Mouse (Mus musculus) CD8-positive naive resting alpha-beta T cell, adult 57 days (primary cell): ENCODE data around the gene Gsta3. TPM values are rescaled to one million over a fixed set of nuclear protein-coding genes. Genes with fewer than 3 reads are reported as not detected.

Source experiments
- total RNA-seq: library from RNA; stranded (reverse); gene quantifications from one replicate; pipeline ENCODE4 v1.2.4, GENCODE M21; 2023

The Gsta3 gene
- total RNA-seq, result not detected

DNA sequence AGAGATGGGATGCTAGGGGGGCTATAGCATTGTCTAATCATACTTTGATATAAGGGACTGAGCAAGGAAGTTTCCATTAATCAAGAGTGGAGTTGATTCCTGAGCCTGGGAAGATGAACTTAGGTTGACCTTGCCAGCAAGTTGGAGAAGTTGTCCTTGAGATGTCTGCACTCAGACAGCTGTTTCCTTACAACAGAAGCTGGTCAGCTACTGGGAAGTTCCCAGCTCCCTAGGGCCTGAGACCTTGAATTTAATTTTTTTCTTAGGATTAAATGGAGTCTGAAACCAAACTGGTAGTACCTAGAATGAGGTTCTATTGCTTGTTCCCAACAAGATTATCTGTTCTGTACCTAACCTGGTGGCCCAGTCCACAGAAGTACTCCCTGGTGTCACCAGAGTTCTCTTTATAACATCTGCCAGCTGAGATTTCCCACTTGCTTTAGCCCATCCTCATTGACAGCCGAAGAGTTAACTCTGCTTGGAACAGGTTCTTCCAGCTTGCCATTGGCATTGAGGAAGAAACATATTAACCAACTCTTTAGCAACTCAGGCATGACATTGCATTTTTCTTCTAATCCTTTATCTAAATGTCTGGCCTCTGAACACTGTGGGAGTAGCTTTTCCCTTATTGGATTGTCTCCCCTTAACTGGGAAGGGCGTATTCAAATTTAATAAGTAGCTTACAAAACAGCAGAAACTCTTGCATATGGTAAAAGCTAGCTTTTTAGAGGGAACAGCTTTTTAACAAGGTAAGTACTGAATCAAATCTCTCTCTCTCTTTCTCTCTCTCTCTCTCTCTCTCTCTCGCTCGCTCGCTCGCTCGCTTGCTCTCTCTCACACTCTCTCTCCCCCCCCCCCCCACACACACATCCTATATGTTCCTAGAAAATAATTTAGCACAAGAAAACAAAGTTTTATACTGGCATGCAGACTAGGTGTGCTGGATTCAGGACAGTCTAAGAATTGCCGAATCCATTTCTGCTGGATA is at the start of gene Gsta3:
Gene Gsta3, plus strand, starts transcription at position 679 of the 988 bp plus-strand sequence.

DNA sequence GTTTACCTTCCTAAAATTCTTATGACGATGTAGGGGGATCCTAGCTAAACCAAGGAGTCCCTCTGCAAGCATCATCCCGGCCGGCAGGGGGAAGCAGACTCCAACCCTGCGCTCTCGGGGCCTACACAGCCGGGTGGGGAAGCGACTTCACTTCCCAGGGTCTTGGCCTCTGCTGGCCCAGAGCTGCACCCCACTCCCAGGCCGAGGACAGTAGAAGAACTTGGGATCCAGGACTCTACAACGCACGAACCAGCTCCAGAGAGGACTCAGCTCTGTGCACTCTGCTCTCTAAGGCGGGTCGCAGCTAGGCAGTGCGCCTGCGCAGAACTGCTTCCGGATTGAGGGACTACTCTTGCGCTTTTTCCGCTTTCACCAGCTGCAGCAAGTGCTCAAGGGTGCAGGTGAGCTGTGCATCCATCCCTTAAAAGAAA is 21.9 kb upstream of the Gsta3 start, which contains the start of gene Tmem14a:
Gene Tmem14a, plus strand, starts transcription at position 87 of the 431 bp plus-strand sequence.

Other genes starting within 250 kb of the Gsta3 start
- 8.8 TPM for gene Tram2, start 161.4 kb upstream of the Gsta3 start, total RNA-seq
- 0.89 TPM for gene Tmem14a, start 22.0 kb upstream of the Gsta3 start, total RNA-seq
- gene Khdc1a, start 109.1 kb downstream of the Gsta3 start, total RNA-seq, result not detected
- gene Khdc1c, start 127.7 kb downstream of the Gsta3 start, total RNA-seq, result not detected
- gene Khdc1b, start 143.0 kb downstream of the Gsta3 start, total RNA-seq, result not detected